ENCODE assay signal across 9 mouse cellular contexts in the genomic region with DNA sequence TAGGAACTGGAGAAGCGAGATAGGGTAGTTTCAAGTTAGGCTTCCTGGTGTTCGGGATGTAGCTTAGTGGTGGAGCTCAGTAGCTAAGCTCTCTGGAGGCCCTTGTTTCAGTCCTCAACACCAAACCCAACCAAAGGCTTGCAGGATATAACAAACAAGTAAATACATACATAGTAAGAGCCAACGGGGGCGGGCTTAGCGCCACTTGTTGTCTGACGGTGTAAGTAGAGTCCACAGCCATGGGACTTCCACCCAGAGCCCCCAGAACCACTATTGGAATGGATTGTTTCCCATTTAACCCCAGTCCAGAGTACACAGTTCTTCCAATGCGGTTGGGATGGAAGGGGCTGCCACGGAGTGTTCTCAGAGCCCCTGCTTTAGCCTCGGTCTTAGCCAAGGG. TPM values are rescaled to one million over a fixed set of nuclear protein-coding genes. Genes with fewer than 3 reads are reported as not detected.
DNase-seq lines count a peak whose midpoint lies in the region; ATAC-seq lines count a peak whose summit lies in the region.
"Had no signal": no experiment of that assay in that cellular context is flagged by ENCODE, and none has a peak within 500 bp of the region (broad histone marks: within the 10 kb centered on the region; RNA-seq: fewer than 3 reads in every experiment).

No protein-coding gene starts in this region.

- H3K9me3 ChIP-seq in heart, embryonic 14.5 days (ENCODE audit: control insufficient read depth, low read length): no peaks in the 10 kb centered on the region
- H3K9me3 ChIP-seq in embryonic facial prominence, embryonic 10.5 days: no peaks in the 10 kb centered on the region
- no peaks in the 10 kb centered on the region for H3K9me3 ChIP-seq in hindbrain, embryonic 15.5 days
- no peaks in the 10 kb centered on the region for H3K9me3 ChIP-seq in midbrain, embryonic 13.5 days

- H3K27me3 ChIP-seq in heart, embryonic 14.5 days (ENCODE audit: control insufficient read depth, insufficient read depth, low read length): peaks cover 14% of the 10 kb centered on the region
- H3K27me3 ChIP-seq in embryonic facial prominence, embryonic 10.5 days (replicated peaks; ENCODE audit: low read depth, poor library complexity, severe bottlenecking): peaks cover 15% of the 10 kb centered on the region; the same call in 1 of the 2 replicates
- H3K27me3 ChIP-seq in hindbrain, embryonic 15.5 days: no peaks in the 10 kb centered on the region
- no peaks in the 10 kb centered on the region; the same call in 1 of the 2 replicates for H3K27me3 ChIP-seq in midbrain, embryonic 13.5 days

- WGBS in heart, embryonic 14.5 days: 36% methylated on average over 9 of the region's 9 CpGs
- 36% methylated on average over 9 of the region's 9 CpGs for WGBS in embryonic facial prominence, embryonic 10.5 days
- WGBS in hindbrain, embryonic 15.5 days: 32% methylated on average over 9 of the region's 9 CpGs
- WGBS in midbrain, embryonic 13.5 days: 33% methylated on average over 9 of the region's 9 CpGs

- H3K27ac ChIP-seq in heart, embryonic 14.5 days (replicated peaks in 1 of 2; ENCODE audit: control insufficient read depth in 1 of 2, insufficient read depth in 1 of 2, low read depth in 2 of 2, low read length in 2 of 2): no peak overlapping the region
- H3K27ac ChIP-seq in embryonic facial prominence, embryonic 10.5 days (replicated peaks): no peak overlapping the region; the same call in 1 of the 2 replicates
- H3K27ac ChIP-seq in hindbrain, embryonic 15.5 days (replicated peaks): no peak overlapping the region
- no peak overlapping the region for H3K27ac ChIP-seq in midbrain, embryonic 13.5 days

- peak overlapping the region; percentile 99; the same call in 1 of the 2 replicates for H3K9ac ChIP-seq in heart, embryonic 14.5 days (ENCODE audit: low read length)
- no peak overlapping the region for H3K9ac ChIP-seq in hindbrain, embryonic 15.5 days
- H3K9ac ChIP-seq in midbrain, embryonic 13.5 days (replicated peaks): no peak overlapping the region; the same call in 1 of the 2 replicates

- no peak for ATAC-seq in heart, embryonic 14.5 days (ENCODE audit: insufficient number of reproducible peaks, insufficient read depth, low FRiP score, low read depth)
- no peak for ATAC-seq in hindbrain, embryonic 15.5 days (ENCODE audit: low FRiP score, low read depth)
- no peak for ATAC-seq in midbrain, embryonic 13.5 days

- H3K4me1 ChIP-seq in heart, embryonic 14.5 days (ENCODE audit: control insufficient read depth in 2 of 2, insufficient read depth in 2 of 2, low read length in 2 of 2): peaks cover 29 to 34% of the 10 kb centered on the region in 2 experiments
- peaks cover 51% of the 10 kb centered on the region for H3K4me1 ChIP-seq in embryonic facial prominence, embryonic 10.5 days
- peaks cover 30% of the 10 kb centered on the region for H3K4me1 ChIP-seq in hindbrain, embryonic 15.5 days (replicated peaks)
- peaks cover 31% of the 10 kb centered on the region for H3K4me1 ChIP-seq in midbrain, embryonic 13.5 days (replicated peaks)

- DNase-seq in heart, postnatal 4 days: no peak
- no peak for DNase-seq in embryonic facial prominence, embryonic 10.5 days (ENCODE audit: low spot score)
- DNase-seq in testis, postnatal 14 days (ENCODE audit: low spot score): no peak
- DNase-seq in layer of hippocampus, adult 11-12 months (ENCODE audit: low spot score): no peak
- DNase-seq in MN1 (ENCODE audit: low spot score): no peak

- peak overlapping the region; percentile 92 for H3K4me2 ChIP-seq in heart, embryonic 14.5 days (ENCODE audit: low read length)
- H3K4me2 ChIP-seq in hindbrain, embryonic 15.5 days: peak overlapping the region; percentile 79
- peak overlapping the region; percentile 95 for H3K4me2 ChIP-seq in midbrain, embryonic 13.5 days (replicated peaks)

- H3K4me3 ChIP-seq in heart, embryonic 14.5 days (ENCODE audit: control insufficient read depth in 1 of 2, insufficient read depth in 1 of 2, low read depth in 1 of 2, low read length in 2 of 2): peak overlapping the region in 1 of 2 experiments; percentile 99; a peak in 2 of 4 replicates
- peak overlapping the region; percentile 93 for H3K4me3 ChIP-seq in embryonic facial prominence, embryonic 10.5 days
- H3K4me3 ChIP-seq in hindbrain, embryonic 15.5 days: peak overlapping the region; percentile 85
- peak overlapping the region; percentile 82 for H3K4me3 ChIP-seq in midbrain, embryonic 13.5 days (replicated peaks)

- peaks cover 25% of the 10 kb centered on the region for H3K36me3 ChIP-seq in heart, embryonic 14.5 days (ENCODE audit: control insufficient read depth, insufficient read depth, low read length)
- peaks cover 29% of the 10 kb centered on the region for H3K36me3 ChIP-seq in embryonic facial prominence, embryonic 10.5 days (replicated peaks)
- no peaks in the 10 kb centered on the region for H3K36me3 ChIP-seq in hindbrain, embryonic 15.5 days
- H3K36me3 ChIP-seq in midbrain, embryonic 13.5 days: peaks cover 16% of the 10 kb centered on the region; the same call in 1 of the 2 replicates

RNA-seq across cellular contexts. Expression of a gene that starts 0.4 kb away (rescaled TPM):
- 329 and 370 TPM in 2 replicates for polyA plus RNA-seq in heart, embryonic 14.5 days (2014; fragmentation: Nextera tagmentation; extraction: Ambion mirVana)
- 100 to 1,000 TPM; 115 to 119 TPM for total RNA-seq in heart, postnatal 4 days (2021)
- 209 and 215 TPM in 2 replicates for polyA plus RNA-seq in embryonic facial prominence, embryonic 10.5 days (2016; fragmentation: Nextera tagmentation; extraction: Ambion mirVana)
- 158 and 171 TPM in 2 replicates for polyA plus RNA-seq in hindbrain, embryonic 15.5 days (2015; fragmentation: Nextera tagmentation; extraction: Ambion mirVana)
- polyA plus RNA-seq in midbrain, embryonic 13.5 days (2015; fragmentation: Nextera tagmentation; extraction: Ambion mirVana): 145 and 159 TPM in 2 replicates

RNA-seq across cellular contexts. Expression of a gene that starts 15.3 kb away (rescaled TPM):
- 1.3 and 1.4 TPM in 2 replicates for polyA plus RNA-seq in heart, embryonic 14.5 days (2014; fragmentation: Nextera tagmentation; extraction: Ambion mirVana)
- total RNA-seq in heart, postnatal 4 days (2021): 1 to 10 TPM; 1.0 to 1.1 TPM
- 3.6 and 4.2 TPM in 2 replicates for polyA plus RNA-seq in embryonic facial prominence, embryonic 10.5 days (2016; fragmentation: Nextera tagmentation; extraction: Ambion mirVana)
- polyA plus RNA-seq in hindbrain, embryonic 15.5 days (2015; fragmentation: Nextera tagmentation; extraction: Ambion mirVana): 5.2 and 5.3 TPM in 2 replicates
- polyA plus RNA-seq in midbrain, embryonic 13.5 days (2015; fragmentation: Nextera tagmentation; extraction: Ambion mirVana): 4.3 and 4.7 TPM in 2 replicates

RNA-seq across cellular contexts. Expression of a gene that starts 22.6 kb away (rescaled TPM):
- polyA plus RNA-seq in heart, embryonic 14.5 days (2014; fragmentation: Nextera tagmentation; extraction: Ambion mirVana): 27.8 and 28.9 TPM in 2 replicates
- total RNA-seq in heart, postnatal 4 days (2021): 10 to 100 TPM; 16.9 to 18.5 TPM
- 90.0 and 93.5 TPM in 2 replicates for polyA plus RNA-seq in embryonic facial prominence, embryonic 10.5 days (2016; fragmentation: Nextera tagmentation; extraction: Ambion mirVana)
- polyA plus RNA-seq in hindbrain, embryonic 15.5 days (2015; fragmentation: Nextera tagmentation; extraction: Ambion mirVana): 54.5 and 58.8 TPM in 2 replicates
- 60.2 and 66.6 TPM in 2 replicates for polyA plus RNA-seq in midbrain, embryonic 13.5 days (2015; fragmentation: Nextera tagmentation; extraction: Ambion mirVana)

RNA-seq across cellular contexts. Expression of a gene that starts 25.9 kb away (rescaled TPM):
- polyA plus RNA-seq in heart, embryonic 14.5 days (2014; fragmentation: Nextera tagmentation; extraction: Ambion mirVana): 51.8 and 53.5 TPM in 2 replicates
- total RNA-seq in heart, postnatal 4 days (2021): 10 to 100 TPM; 64.5 to 66.8 TPM
- polyA plus RNA-seq in embryonic facial prominence, embryonic 10.5 days (2016; fragmentation: Nextera tagmentation; extraction: Ambion mirVana): 412 and 419 TPM in 2 replicates
- polyA plus RNA-seq in hindbrain, embryonic 15.5 days (2015; fragmentation: Nextera tagmentation; extraction: Ambion mirVana): 498 and 572 TPM in 2 replicates
- 655 and 674 TPM in 2 replicates for polyA plus RNA-seq in midbrain, embryonic 13.5 days (2015; fragmentation: Nextera tagmentation; extraction: Ambion mirVana)
- total RNA-seq: monocyte, adult 5-6 weeks had no signal

RNA-seq across cellular contexts. Expression of a gene that starts 49.8 kb away (rescaled TPM):
- polyA plus RNA-seq in heart, embryonic 14.5 days (2014; fragmentation: Nextera tagmentation; extraction: Ambion mirVana): 0.24 and 0.30 TPM in 2 replicates
- 1 to 10 TPM; 2.1 to 2.3 TPM for total RNA-seq in heart, postnatal 4 days (2021)
- 0.54 TPM in 2 replicates for polyA plus RNA-seq in embryonic facial prominence, embryonic 10.5 days (2016; fragmentation: Nextera tagmentation; extraction: Ambion mirVana)
- 4.6 and 5.1 TPM in 2 replicates for polyA plus RNA-seq in hindbrain, embryonic 15.5 days (2015; fragmentation: Nextera tagmentation; extraction: Ambion mirVana)
- polyA plus RNA-seq in midbrain, embryonic 13.5 days (2015; fragmentation: Nextera tagmentation; extraction: Ambion mirVana): 2.3 and 2.8 TPM in 2 replicates
- total RNA-seq: monocyte, adult 5-6 weeks had no signal
